Mouse (Mus musculus) heart, adult 2 months (tissue): ENCODE measurements at regions not wholly inside any gene's neighbourhood (a gene's known extent, or its start where the extent isn't known, plus 50 kb on each side); places are given as distances from the start of the nearest gene placed in this dataset.
"Not testable (repeated sequence)": the region's sequence is repeated elsewhere in the genome, so short reads cannot be mapped to it uniquely, and the experiment has no call there.

ENCODE experiments used
- CTCF ChIP-seq: fragments of 200-600 bp; IDR thresholded peaks from 2 replicates; pipeline ENCODE4 v1.8.1; 2022; ENCODE audit warnings: antibody characterized with exemption, mild to moderate bottlenecking, moderate library complexity
- EP300 ChIP-seq: fragments of 200-500 bp; IDR thresholded peaks from 2 replicates; pipeline ENCODE4 v1.6.1; 2011; ENCODE audit warnings: low read depth, low read length, control low read depth; ENCODE audit not compliant: insufficient read depth
- POLR2A ChIP-seq: fragments of 200-500 bp; IDR thresholded peaks from 2 replicates; pipeline ENCODE4 v1.6.1; 2011; ENCODE audit warnings: mild to moderate bottlenecking, low read depth, low read length, control low read depth; ENCODE audit not compliant: insufficient read depth

GRCm38 (mm10) chr12:65478674-65479073 lies 253.4 kb downstream of the Wdr20rt start:
- not testable (repeated sequence) for TF ChIP-seq EP300, CTCF, POLR2A
